Mouse (Mus musculus): ENCODE measurements around the gene Ntsr1. TPM values are rescaled to one million over a fixed set of nuclear protein-coding genes. Genes with fewer than 3 reads are reported as not detected.

Gene Ntsr1
- 1 to 10 TPM; 2.5 to 3.3 TPM for total RNA-seq (2021)

- DNase-seq, result peak in 1 of 2 experiments; percentile 26
Measured at GRCm38 (mm10) chr2:180499741-180500140, at the start of gene Ntsr1. Gene Ntsr1, plus strand, starts transcription at chr2:180499976.

- DNase-seq, result no peak
Measured at GRCm38 (mm10) chr2:180450529-180450928, 49.2 kb upstream of the Ntsr1 start.

GRCm38 (mm10) chr2:180455723-180456698 lies 43.8 kb upstream of the Ntsr1 start, which contains the start of gene Slco4a1:
Gene Slco4a1, plus strand, starts transcription at chr2:180456245.
- peak; percentile 60 to 66 for DNase-seq

GRCm38 (mm10) chr2:180456705-180457104 lies 43.1 kb upstream of the Ntsr1 start:
- DNase-seq, result no peak

- no peak for DNase-seq
Measured at GRCm38 (mm10) chr2:180457680-180458079, 42.1 kb upstream of the Ntsr1 start.

GRCm38 (mm10) chr2:180459437-180459836 lies 40.3 kb upstream of the Ntsr1 start:
- no peak for DNase-seq

- no peak for DNase-seq
Measured at GRCm38 (mm10) chr2:180460801-180461200, 39.0 kb upstream of the Ntsr1 start.

GRCm38 (mm10) chr2:180462593-180462992 lies 37.2 kb upstream of the Ntsr1 start:
- no peak for DNase-seq

GRCm38 (mm10) chr2:180466505-180466904 lies 33.3 kb upstream of the Ntsr1 start:
- no peak for DNase-seq

- DNase-seq, result no peak
Measured at GRCm38 (mm10) chr2:180468871-180469270, 30.9 kb upstream of the Ntsr1 start.

GRCm38 (mm10) chr2:180469768-180470167 lies 30.0 kb upstream of the Ntsr1 start:
- DNase-seq, result no peak

- peak; percentile 16 to 19 for DNase-seq
Measured at GRCm38 (mm10) chr2:180472306-180473079, 27.3 kb upstream of the Ntsr1 start.

GRCm38 (mm10) chr2:180473080-180473440 lies 26.7 kb upstream of the Ntsr1 start:
- peak; percentile 25 to 40 for DNase-seq

- no peak for DNase-seq
Measured at GRCm38 (mm10) chr2:180474864-180475263, 24.9 kb upstream of the Ntsr1 start.

GRCm38 (mm10) chr2:180482274-180482673 lies 17.5 kb upstream of the Ntsr1 start:
- no peak for DNase-seq

- DNase-seq, result no peak
Measured at GRCm38 (mm10) chr2:180484882-180485281, 14.9 kb upstream of the Ntsr1 start.

GRCm38 (mm10) chr2:180485306-180485705 lies 14.5 kb upstream of the Ntsr1 start:
- DNase-seq, result no peak

- peak in 1 of 2 experiments; percentile 23 for DNase-seq
Measured at GRCm38 (mm10) chr2:180488210-180488751, 11.5 kb upstream of the Ntsr1 start.

GRCm38 (mm10) chr2:180495906-180496305 lies 3.9 kb upstream of the Ntsr1 start:
- no peak for DNase-seq

GRCm38 (mm10) chr2:180500726-180501125 lies 950 bp downstream of the Ntsr1 start:
- DNase-seq, result no peak

GRCm38 (mm10) chr2:180501217-180501967 lies 1.6 kb downstream of the Ntsr1 start:
- DNase-seq, result no peak

- DNase-seq, result no peak
Measured at GRCm38 (mm10) chr2:180506281-180506680, 6.5 kb downstream of the Ntsr1 start.
